Mouse (Mus musculus): Measurements from ENCODE around the gene Me1. TPM values are rescaled to one million over a fixed set of nuclear protein-coding genes. Genes with fewer than 3 reads are reported as not detected.

Gene Me1
- total RNA-seq, 1 experiment from 2014 or later: 0.69 TPM

DNA sequence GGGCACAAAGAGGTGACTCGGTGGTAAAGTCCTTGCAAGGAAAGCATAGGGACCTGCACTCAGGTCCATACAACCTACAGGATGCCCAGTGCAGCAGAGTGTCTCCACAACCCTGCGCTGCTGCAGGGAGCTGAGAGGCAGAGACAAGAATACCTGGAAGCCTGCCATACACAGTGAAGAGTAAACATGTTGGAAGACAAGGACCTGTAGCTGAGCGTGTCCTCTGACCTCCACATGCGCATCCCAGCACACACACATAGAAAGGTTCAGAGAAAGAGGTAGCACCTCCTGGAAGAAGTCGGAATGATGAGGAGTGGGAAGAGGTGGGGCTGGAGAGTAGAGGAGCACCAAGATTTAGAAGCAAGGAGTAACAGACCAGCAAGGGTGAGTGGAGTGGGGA is 161.7 kb downstream of the Me1 start:
- 0 out of 4 replicates have a peak, but pooled peaks of 1 of the 2 experiments have one; percentile 12 for ATAC-seq (replicated peaks in 1 of 2; ENCODE audit: insufficient read depth in 1 of 2, low FRiP score in 2 of 2, low TSS enrichment in 1 of 2, low read depth in 1 of 2, poor library complexity in 2 of 2, severe bottlenecking in 2 of 2)

Other genes starting within 250 kb of the Me1 start
- 7.3 and 8.8 TPM in 2 replicates for gene Ube2cbp, start 231.0 kb downstream of the Me1 start, total RNA-seq (2017)
- 27.4 and 37.0 TPM in 2 replicates for gene Dop1a, start 228.8 kb downstream of the Me1 start, total RNA-seq (2017)
- gene Pgm3, start 124.1 kb downstream of the Me1 start, total RNA-seq (2017): 16.8 and 17.5 TPM in 2 replicates
- 2.4 and 4.8 TPM in 2 replicates for gene Rwdd2a, start 124.0 kb downstream of the Me1 start, total RNA-seq (2017)
- gene Prss35, start 47.7 kb upstream of the Me1 start, total RNA-seq (2017): not detected in 2 replicates
- not detected in 2 replicates for gene Snap91, start 184.7 kb upstream of the Me1 start, total RNA-seq (2017)

All from hematopoietic stem cell, adult 5-6 weeks (primary cell).